ENCODE assay signal across 15 mouse cellular contexts in the genomic region with DNA sequence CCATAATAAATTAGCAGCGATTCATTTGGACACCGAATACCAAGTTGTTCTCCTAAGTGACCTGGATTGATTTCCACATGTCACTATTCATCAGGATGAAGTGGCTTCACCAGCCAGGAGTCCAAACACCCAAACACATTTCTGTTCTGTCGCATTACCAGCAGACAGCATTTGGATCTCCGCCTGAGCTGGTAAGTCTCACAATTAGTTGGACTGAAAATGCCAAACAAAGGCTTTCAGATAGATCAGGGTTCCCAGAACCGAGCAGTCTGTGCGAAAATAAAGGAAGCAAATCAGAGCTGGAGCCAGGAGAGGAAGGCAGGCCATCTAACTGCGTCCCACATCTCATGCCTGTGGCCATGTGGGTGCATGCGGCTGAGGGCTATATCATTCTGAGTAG.
DNase-seq lines count a peak whose midpoint lies in the region; ATAC-seq lines count a peak whose summit lies in the region.
"Had no signal": no experiment of that assay in that cellular context is flagged by ENCODE, and none has a peak within 500 bp of the region (broad histone marks: within the 10 kb centered on the region; RNA-seq: fewer than 3 reads in every experiment).

No protein-coding gene starts in this region.

- no peak overlapping the region for H3K9ac ChIP-seq in hindbrain, embryonic 14.5 days
- H3K9ac ChIP-seq in midbrain, embryonic 15.5 days = no peak overlapping the region
- H3K9ac ChIP-seq: embryonic facial prominence, embryonic 12.5 days; heart, embryonic 12.5 days; intestine, embryonic 15.5 days; kidney, embryonic 15.5 days; limb, embryonic 15.5 days; stomach, embryonic 15.5 days had no signal

- no peak overlapping the region for H3K4me2 ChIP-seq in hindbrain, embryonic 14.5 days (replicated peaks)
- no peak overlapping the region for H3K4me2 ChIP-seq in midbrain, embryonic 15.5 days
- H3K4me2 ChIP-seq: embryonic facial prominence, embryonic 12.5 days; heart, embryonic 12.5 days; intestine, embryonic 15.5 days; kidney, embryonic 15.5 days; limb, embryonic 15.5 days; stomach, embryonic 15.5 days had no signal

- 0 out of 2 replicates have a peak overlapping the region, but pooled peaks have one; percentile 47 for H3K27ac ChIP-seq in hindbrain, embryonic 14.5 days
- H3K27ac ChIP-seq in hindbrain, embryonic 10.5 days = no peak overlapping the region
- 0 out of 2 replicates have a peak overlapping the region, but pooled peaks have one; percentile 12 for H3K27ac ChIP-seq in midbrain, embryonic 15.5 days
- H3K27ac ChIP-seq: embryonic facial prominence, embryonic 12.5 days; intestine, embryonic 15.5 days; kidney, embryonic 15.5 days; limb, embryonic 15.5 days; stomach, embryonic 15.5 days had no signal

- no peak for DNase-seq in hindbrain, embryonic 14.5 days (ENCODE audit: low spot score)
- no peak for DNase-seq in hindbrain, embryonic 10.5 days (ENCODE audit: low spot score)
- DNase-seq in MN1 (ENCODE audit: low spot score) = peak; percentile 44
- peak; percentile 86 for DNase-seq in Muller cell, postnatal 12 days (ENCODE audit: inconsistent ontology term)
- DNase-seq in gastrocnemius, postnatal 10 days = no peak
- DNase-seq in urinary bladder, postnatal 25 days (ENCODE audit: low spot score) = no peak
- DNase-seq: cerebellum, adult 11-12 months; right cerebral cortex, postnatal 14 days had no signal

- no peaks in the 10 kb centered on the region; the same call in 1 of the 2 replicates for H3K4me1 ChIP-seq in hindbrain, embryonic 14.5 days (replicated peaks; ENCODE audit: control insufficient read depth, insufficient read depth, low read length)
- H3K4me1 ChIP-seq in hindbrain, embryonic 10.5 days (replicated peaks) = no peaks in the 10 kb centered on the region
- H3K4me1 ChIP-seq in midbrain, embryonic 15.5 days = 0 out of 2 replicates have a peak, but pooled peaks cover 4% of the 10 kb centered on the region
- H3K4me1 ChIP-seq: embryonic facial prominence, embryonic 12.5 days; heart, embryonic 12.5 days; intestine, embryonic 15.5 days; kidney, embryonic 15.5 days; limb, embryonic 15.5 days; stomach, embryonic 15.5 days had no signal

- H3K36me3 ChIP-seq in hindbrain, embryonic 14.5 days (replicated peaks; ENCODE audit: control insufficient read depth, insufficient read depth) = no peaks in the 10 kb centered on the region
- H3K36me3 ChIP-seq in hindbrain, embryonic 10.5 days = no peaks in the 10 kb centered on the region
- no peaks in the 10 kb centered on the region for H3K36me3 ChIP-seq in midbrain, embryonic 15.5 days (replicated peaks)
- H3K36me3 ChIP-seq: embryonic facial prominence, embryonic 12.5 days; heart, embryonic 12.5 days; intestine, embryonic 15.5 days; kidney, embryonic 15.5 days; limb, embryonic 15.5 days; stomach, embryonic 15.5 days had no signal

- no peaks in the 10 kb centered on the region for H3K9me3 ChIP-seq in hindbrain, embryonic 14.5 days (ENCODE audit: control insufficient read depth, low read length)
- H3K9me3 ChIP-seq in hindbrain, embryonic 10.5 days = no peaks in the 10 kb centered on the region
- H3K9me3 ChIP-seq in midbrain, embryonic 15.5 days = no peaks in the 10 kb centered on the region
- H3K9me3 ChIP-seq: embryonic facial prominence, embryonic 12.5 days; heart, embryonic 12.5 days; intestine, embryonic 15.5 days; kidney, embryonic 15.5 days; limb, embryonic 15.5 days; stomach, embryonic 15.5 days had no signal

- WGBS in hindbrain, embryonic 14.5 days = 63% methylated on average over 8 of the region's 8 CpGs
- WGBS in hindbrain, embryonic 10.5 days = 84% methylated on average over 8 of the region's 8 CpGs
- 69% methylated on average over 8 of the region's 8 CpGs for WGBS in midbrain, embryonic 15.5 days

- no peaks in the 10 kb centered on the region for H3K27me3 ChIP-seq in hindbrain, embryonic 14.5 days (ENCODE audit: control insufficient read depth, insufficient read depth, low read length)
- H3K27me3 ChIP-seq in hindbrain, embryonic 10.5 days (ENCODE audit: insufficient read depth, poor library complexity, severe bottlenecking) = no peaks in the 10 kb centered on the region
- no peaks in the 10 kb centered on the region for H3K27me3 ChIP-seq in midbrain, embryonic 15.5 days (replicated peaks)
- H3K27me3 ChIP-seq: embryonic facial prominence, embryonic 12.5 days; intestine, embryonic 15.5 days; kidney, embryonic 15.5 days; limb, embryonic 15.5 days; stomach, embryonic 15.5 days had no signal

- H3K4me3 ChIP-seq in hindbrain, embryonic 14.5 days (replicated peaks; ENCODE audit: low read length) = no peak overlapping the region
- H3K4me3 ChIP-seq in hindbrain, embryonic 10.5 days = no peak overlapping the region
- H3K4me3 ChIP-seq in midbrain, embryonic 15.5 days = no peak overlapping the region
- H3K4me3 ChIP-seq: embryonic facial prominence, embryonic 12.5 days; heart, embryonic 12.5 days; intestine, embryonic 15.5 days; kidney, embryonic 15.5 days; limb, embryonic 15.5 days; stomach, embryonic 15.5 days had no signal

- no peak for ATAC-seq in hindbrain, embryonic 14.5 days (ENCODE audit: low FRiP score)
- no peak for ATAC-seq in midbrain, embryonic 15.5 days (replicated peaks)
- ATAC-seq: intestine, embryonic 15.5 days had no signal

Comparison
In these comparisons a context has a peak if more than half of its experiments do, and no peak if none do; other contexts are left out.
1. DNase-seq: peak in MN1 (single experiment) and Muller cell, postnatal 12 days (single experiment); none in hindbrain, embryonic 14.5 days (single experiment), hindbrain, embryonic 10.5 days (single experiment), gastrocnemius, postnatal 10 days (single experiment) and urinary bladder, postnatal 25 days (single experiment).